Mouse (Mus musculus): ENCODE measurements around the gene Zp1. TPM values are rescaled to one million over a fixed set of nuclear protein-coding genes. Genes with fewer than 3 reads are reported as not detected.
A peak's percentile ranks its signal among the peaks of the same experiment; 100 is the strongest.

Zp1 gene
- total RNA-seq, 2 experiments from 2014 or later = not detected

DNA sequence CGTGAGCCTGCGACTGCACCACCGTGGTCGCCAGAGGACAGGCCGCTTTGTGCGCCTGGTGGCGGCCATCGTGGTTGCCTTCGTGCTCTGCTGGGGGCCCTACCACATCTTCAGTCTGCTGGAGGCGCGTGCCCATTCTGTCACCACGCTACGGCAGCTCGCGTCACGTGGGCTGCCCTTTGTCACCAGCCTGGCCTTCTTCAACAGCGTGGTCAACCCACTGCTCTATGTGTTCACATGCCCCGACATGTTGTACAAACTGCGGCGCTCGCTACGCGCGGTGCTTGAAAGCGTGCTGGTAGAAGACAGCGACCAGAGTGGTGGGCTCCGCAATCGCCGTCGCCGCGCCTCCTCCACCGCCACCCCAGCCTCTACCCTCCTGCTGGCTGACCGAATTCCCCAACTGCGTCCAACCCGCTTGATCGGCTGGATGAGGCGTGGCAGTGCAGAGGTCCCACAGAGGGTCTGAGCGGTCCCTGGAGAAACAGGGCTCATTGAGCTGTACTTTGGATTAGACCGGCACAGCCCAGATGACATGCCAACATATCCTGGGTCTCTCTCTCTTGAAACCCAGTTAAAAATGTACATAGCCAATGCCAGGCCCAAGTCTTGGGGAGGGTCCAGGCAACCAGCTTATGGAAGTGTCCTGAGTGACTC lies 20.5 kb upstream of the Zp1 start:
- Histone ChIP-seq H3K27ac (no peak overlapping the region), H3K4me3 (peak overlapping the region; percentile 19)
- no peak for TF ChIP-seq CTCF (conservative IDR thresholded peaks at IDR 0.05)
- peak in 1 of 2 experiments; percentile 15 for DNase-seq (ENCODE audit: low spot score in 2 of 2)

DNA sequence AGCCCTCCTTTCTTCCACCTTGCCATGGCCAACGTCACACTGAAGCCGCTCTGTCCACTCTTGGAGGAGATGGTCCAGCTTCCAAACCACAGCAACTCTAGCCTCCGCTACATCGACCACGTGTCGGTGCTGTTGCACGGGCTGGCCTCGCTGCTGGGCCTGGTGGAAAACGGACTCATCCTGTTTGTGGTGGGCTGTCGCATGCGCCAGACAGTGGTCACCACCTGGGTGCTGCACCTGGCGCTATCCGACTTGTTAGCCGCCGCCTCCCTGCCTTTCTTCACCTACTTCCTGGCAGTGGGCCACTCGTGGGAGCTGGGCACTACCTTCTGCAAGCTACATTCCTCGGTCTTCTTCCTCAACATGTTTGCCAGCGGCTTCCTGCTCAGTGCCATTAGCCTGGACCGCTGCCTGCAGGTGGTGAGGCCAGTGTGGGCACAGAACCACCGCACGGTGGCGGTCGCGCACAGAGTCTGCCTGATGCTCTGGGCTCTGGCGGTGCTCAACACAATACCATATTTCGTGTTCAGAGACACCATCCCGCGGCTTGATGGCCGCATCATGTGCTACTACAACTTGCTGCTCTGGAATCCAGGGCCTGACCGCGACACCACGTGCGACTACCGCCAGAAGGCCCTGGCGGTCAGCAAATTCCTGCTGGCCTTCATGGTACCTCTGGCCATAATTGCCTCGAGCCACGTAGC lies 19.8 kb upstream of the Zp1 start:
- Histone ChIP-seq H3K27ac (no peak overlapping the region), H3K4me3 (peak overlapping the region; percentile 19)
- DNase-seq (ENCODE audit: low spot score in 2 of 2) = peak; percentile 48 to 71
- TF ChIP-seq CTCF (conservative IDR thresholded peaks at IDR 0.05) = peak; percentile 86

DNA sequence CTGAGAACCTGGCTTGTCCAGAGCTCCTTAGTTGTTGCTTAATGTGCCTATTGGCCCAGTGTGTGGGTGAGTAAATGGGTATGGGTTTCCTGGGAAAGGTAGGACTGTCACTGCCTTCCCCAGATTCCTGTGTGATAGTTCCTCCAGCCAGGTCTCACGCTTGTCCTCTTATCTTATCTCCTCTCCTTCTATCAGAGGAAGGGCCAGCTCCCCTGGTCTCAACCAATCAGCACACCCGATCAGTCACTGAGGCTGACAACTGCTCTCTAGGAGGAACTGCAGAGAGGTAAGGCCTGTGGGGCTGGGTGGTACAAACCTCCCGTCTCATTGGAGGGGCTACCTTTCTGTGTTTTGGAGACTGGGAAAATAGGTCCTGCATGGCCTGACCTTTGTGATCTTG lies 18.3 kb upstream of the Zp1 start:
- Histone ChIP-seq H3K4me3 (no peak overlapping the region), H3K27ac (no peak overlapping the region)
- no peak for TF ChIP-seq CTCF (conservative IDR thresholded peaks at IDR 0.05)
- DNase-seq (ENCODE audit: low spot score in 2 of 2) = no peak

DNA sequence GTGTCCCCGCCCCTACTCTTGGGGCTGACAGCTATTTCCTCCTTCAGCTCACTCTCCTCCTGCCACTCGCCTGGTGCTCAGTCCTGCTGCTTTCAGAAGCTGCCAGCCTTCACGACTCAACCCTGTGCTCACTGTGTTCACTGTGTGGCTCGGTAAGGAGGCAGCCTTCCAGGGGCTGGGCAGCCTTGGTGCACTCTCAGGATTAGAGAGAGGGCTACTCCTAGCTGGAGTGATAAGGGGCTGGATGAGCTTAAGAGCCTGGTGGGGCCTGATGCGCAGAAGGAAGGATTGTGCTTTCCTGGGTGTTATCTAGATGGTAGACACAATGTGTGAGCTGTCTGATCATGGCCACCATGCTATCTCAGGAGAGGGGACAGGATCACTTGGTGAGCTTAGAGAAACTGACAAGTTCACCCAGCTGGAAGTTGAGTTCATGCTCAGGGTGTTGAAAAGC lies 16.7 kb upstream of the Zp1 start, which contains the start of gene Ptgdr2:
Gene Ptgdr2, plus strand, starts transcription at position 51 of the 454 bp plus-strand sequence.
- no peak within 1 kb of the TSS for H3K4me3 ChIP-seq
- no peak for TF ChIP-seq CTCF (conservative IDR thresholded peaks at IDR 0.05)
- no peak within 1 kb of the TSS for H3K27ac ChIP-seq
- no peak for DNase-seq (ENCODE audit: low spot score in 2 of 2)

DNA sequence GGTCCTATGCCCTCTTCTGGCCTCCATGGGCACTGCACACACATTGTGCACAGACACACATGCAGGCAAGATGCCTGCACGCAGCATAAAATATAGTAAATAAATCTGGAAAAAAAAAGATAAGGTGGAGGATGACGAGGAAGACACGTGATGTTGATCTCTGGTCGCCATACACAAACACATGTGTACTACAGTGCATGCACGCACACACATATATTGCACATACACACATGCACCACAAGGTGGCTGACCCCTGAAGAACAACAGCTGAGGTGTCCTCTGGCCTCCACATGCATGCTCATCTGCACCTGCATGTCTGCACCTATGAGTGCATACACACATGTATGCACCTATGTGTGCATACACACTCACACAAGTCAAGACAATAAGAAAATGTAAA lies 15.6 kb upstream of the Zp1 start:
- H3K27ac ChIP-seq = no peak overlapping the region
- peak; percentile 40 for TF ChIP-seq CTCF (conservative IDR thresholded peaks at IDR 0.05)
- no peak for DNase-seq (ENCODE audit: low spot score in 2 of 2)
- H3K4me3 ChIP-seq = no peak overlapping the region

DNA sequence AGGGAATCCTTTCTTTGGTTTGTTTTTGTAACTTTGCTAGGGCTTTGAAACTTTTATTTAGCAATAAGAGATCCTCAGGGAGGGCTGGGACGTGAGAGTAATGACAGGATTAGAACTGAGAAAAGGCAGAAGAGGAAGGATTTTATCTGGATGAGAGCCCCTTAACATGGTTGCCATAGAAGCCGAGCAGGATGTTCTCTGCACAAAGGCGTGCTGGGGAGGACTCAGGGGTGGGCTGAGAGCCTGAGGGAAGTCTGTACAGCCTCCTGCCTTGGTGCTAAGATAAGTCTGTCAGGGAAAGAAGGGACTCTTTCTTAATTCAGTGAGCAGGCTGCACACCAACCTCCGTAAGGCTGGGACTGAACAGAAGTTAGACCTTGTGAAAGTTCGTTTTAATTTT lies 14.6 kb upstream of the Zp1 start:
- DNase-seq (ENCODE audit: low spot score in 2 of 2) = peak in 1 of 2 experiments; percentile 46

DNA sequence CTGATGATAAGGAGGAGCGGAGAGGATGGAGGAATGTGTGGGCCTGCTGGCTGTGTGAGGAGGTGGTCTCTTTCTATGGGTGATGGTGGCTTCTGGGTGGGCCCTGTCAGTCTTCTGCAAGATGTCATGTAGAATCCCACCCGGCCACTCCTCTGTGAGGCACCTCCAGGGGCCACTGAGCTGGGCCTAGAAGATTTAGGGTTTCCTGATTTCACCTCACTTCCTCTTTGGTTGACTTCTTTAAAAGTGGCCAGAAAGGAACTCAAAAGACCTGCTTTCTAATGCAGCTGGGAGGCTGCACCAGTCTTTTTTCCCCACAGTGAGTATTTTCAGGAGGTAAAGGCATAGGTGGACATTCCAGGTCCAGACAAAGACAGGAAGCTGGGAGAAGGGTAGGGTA lies 10.2 kb upstream of the Zp1 start:
- no peak for TF ChIP-seq CTCF (conservative IDR thresholded peaks at IDR 0.05)
- H3K27ac ChIP-seq = no peak overlapping the region
- H3K4me3 ChIP-seq = no peak overlapping the region
- DNase-seq (ENCODE audit: low spot score in 2 of 2) = no peak

More for the DNA sequence above, 14.6 kb upstream of the Zp1 start:
- no peak overlapping the region for H3K4me3 ChIP-seq
- H3K27ac ChIP-seq = peak overlapping the region; percentile 53; the same call in 1 of the 2 replicates
- TF ChIP-seq CTCF (conservative IDR thresholded peaks at IDR 0.05) = no peak

DNA sequence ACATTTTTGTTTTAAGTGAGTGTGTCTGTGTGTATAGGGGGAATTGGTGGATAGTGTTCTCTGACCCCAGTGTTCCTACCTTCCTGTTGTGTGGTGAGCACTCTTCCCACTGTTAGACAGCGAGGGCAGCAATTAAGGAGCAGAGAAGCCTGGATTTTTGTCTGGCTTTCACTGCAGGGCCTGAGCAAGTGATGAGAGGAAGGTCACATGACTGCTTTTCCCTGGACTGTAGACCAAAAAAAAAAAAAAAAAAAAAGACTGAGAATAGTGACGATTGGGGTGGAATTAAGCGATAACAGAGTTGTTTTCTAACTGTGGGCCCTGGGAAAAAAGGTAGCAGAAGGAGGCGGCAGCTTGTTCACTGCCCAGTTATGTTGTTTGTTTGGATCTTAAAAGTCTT lies 6.2 kb upstream of the Zp1 start:
- TF ChIP-seq CTCF (conservative IDR thresholded peaks at IDR 0.05) = no peak
- DNase-seq (ENCODE audit: low spot score in 2 of 2) = no peak
- Histone ChIP-seq H3K27ac (no peak overlapping the region), H3K4me3 (no peak overlapping the region)

DNA sequence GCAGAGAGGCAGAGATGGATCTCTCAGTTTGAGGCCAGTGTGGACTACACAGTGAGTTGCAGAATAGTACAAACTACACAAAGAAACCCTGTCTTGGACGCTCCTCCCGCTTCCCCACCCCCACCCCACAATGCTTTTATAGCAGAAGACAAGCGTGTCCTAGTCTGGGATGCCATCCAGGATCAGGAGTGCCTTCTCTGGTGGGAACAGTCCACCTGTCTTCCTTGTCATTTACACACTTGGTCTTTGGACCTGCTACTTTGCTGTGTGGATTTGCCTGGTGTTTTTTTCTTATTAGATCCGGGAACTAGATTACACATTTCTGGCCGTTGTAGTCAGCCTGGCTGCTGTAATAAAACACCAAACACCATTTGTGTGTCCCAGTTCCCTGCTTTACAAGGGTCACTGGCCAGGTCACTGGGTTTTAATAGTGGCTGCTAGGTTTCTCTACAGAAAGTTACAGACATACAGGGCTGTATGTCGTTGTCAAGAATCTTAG lies 5.7 kb upstream of the Zp1 start:
- DNase-seq (ENCODE audit: low spot score in 2 of 2) = no peak
- no peak overlapping the region for H3K4me3 ChIP-seq
- H3K27ac ChIP-seq = no peak overlapping the region
- TF ChIP-seq CTCF (conservative IDR thresholded peaks at IDR 0.05) = no peak

DNA sequence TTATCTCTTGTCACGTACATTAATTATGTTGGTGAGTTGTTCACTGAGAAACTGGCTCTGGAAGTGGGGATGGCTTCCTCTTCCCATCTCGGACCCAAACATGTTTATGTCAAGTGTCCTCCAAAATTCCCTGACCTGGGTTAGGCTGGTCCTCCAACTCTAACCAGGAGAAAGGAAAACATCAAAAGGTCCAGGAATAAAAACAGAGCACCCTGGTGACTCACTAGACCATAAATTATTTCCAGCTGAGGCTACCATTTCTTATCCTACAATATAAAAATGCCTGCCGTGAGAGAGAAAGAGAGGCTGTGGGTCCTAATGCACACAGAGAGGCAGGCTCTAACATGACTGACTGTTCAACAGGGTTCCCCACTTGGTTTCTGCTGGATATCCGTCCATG lies 3.8 kb upstream of the Zp1 start:
- no peak for TF ChIP-seq CTCF (conservative IDR thresholded peaks at IDR 0.05)
- no peak for DNase-seq (ENCODE audit: low spot score in 2 of 2)
- no peak overlapping the region for H3K4me3 ChIP-seq
- no peak overlapping the region for H3K27ac ChIP-seq

DNA sequence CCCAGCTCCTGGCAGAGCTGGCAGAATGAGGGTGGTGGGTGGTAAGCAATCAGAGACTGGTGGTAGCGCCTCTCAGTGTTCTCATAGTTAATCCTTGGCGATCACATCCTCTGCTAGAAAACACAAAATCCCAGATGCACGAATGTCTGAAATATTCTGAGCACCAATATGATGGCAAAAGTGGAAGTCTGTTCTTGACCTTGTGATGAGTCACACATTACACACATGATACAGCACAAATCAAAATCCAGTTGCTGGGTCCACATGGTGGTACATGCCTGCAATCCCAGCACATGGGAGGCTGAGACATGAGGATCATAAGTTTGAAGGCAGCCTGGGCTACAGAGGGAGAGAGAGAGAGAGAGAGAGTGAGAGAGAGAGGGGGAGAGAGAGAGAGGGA lies 626 bp upstream of the Zp1 start:
- Histone ChIP-seq H3K27ac (no peak overlapping the region), H3K4me3 (no peak overlapping the region)
- TF ChIP-seq CTCF (conservative IDR thresholded peaks at IDR 0.05) = no peak
- no peak for DNase-seq (ENCODE audit: low spot score in 2 of 2)

DNA sequence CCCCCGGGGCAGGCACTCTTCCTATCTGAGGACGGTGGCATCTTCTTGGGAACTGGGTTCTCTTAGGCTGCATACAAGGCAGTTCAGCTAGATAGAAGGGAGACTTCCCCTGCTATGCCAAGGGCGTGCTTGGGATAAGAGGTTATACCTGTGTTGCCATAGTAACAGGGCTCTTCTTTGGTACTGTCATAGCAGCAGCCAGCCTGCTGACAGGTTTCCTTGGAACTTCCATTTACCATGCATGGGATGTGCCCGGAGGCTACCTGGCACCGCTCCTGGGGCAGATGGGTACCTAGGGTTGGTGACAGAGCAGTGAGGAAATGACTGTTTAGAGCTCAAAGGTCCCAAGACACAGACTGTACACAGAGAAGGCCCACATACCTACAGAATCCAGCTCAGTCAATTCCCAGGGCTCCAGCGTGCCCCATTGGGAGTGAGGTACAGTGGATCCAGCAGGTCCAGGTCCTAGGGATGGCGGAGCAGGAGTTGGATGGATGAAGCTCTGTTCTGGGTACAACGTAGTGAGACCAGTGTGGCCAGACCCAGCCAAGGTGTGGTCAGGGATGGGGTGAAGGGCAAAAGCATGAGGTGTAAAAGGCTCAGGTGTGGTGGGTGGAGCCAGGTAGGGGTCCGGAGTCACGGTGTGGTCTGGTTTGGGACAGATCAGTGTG lies 2.0 kb downstream of the Zp1 start:
- TF ChIP-seq CTCF (conservative IDR thresholded peaks at IDR 0.05) = no peak
- DNase-seq (ENCODE audit: low spot score in 2 of 2) = no peak
- Histone ChIP-seq H3K27ac (no peak overlapping the region), H3K4me3 (no peak overlapping the region)

DNA sequence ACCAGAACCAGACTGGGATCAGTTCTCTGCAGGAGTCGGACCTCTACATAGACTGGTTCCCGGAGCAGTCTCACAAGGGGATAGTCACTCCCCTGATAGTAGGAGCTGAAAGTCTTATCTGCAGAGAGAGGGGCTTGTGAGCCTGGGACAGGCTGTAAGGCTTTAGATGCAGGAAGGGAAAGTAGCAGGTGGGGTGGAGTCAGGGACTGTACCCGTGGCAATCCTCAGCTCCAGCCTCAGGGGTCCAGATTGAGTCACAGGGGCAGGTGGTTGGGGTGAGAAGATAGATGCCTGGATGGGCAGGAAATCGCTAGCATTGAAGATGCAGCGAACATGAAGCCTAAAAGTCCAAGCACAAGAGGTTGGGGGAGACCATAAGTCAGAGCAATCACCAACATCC lies 3.9 kb downstream of the Zp1 start:
- DNase-seq (ENCODE audit: low spot score in 2 of 2) = no peak
- H3K27ac ChIP-seq = no peak overlapping the region
- H3K4me3 ChIP-seq = no peak overlapping the region
- TF ChIP-seq CTCF (conservative IDR thresholded peaks at IDR 0.05) = no peak
